Mouse (Mus musculus) retina, embryonic 14.5 days (tissue): ENCODE measurements around the gene Ldb2.

Experiments used
- DNase-seq: peaks from one replicate; pipeline ENCODE4 v3.0.0-alpha.2; 2015; ENCODE audit warnings: low spot score

The Ldb2 gene

DNA sequence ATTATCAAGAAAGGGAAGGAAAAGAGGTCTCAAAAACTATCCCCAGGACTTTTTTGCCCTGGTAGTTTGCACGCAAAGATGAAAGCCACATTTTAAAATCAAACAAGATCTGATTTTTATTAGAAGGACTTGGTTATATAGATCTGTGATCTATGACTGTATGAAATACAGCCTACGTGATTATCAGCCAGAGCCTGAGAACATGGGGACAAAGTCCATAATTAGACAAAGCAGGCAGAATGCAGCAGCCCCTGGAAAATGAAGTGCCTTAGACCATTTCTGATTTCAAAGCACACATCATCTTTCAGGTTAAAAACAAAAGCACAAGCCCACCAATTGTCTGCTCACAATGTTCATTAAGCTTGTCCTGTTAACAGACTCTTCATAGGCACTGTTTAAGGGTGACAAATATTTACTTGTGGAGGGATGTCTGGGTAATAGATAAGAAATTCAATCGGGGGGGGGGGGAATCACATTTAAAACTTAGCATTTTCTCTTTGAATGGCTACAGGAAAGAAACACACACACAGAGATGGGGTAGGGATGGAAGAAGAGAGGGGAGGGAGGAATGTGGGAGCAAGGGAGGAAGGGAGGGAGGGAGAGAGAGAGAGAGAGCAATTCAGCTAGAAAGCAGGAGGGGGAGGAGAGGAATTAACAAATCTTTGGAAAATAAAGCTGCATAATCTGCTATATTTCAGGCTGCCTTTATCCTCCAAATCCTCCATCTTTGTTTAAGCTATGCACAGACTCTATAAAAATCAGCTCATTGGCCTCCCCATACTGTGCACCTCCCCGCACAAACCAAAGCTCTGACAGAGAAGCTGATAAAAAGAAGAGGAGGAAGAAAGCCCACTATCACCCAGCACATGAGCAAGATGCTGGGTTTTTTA, 153.3 kb downstream of the Ldb2 start:
- DNase-seq = no peak

- no peak for DNase-seq
Measured at GRCm38 (mm10) chr5:44643079-44643478, 156.4 kb downstream of the Ldb2 start.

- DNase-seq = no peak
Measured at GRCm38 (mm10) chr5:44641060-44641459, 158.4 kb downstream of the Ldb2 start.

- no peak for DNase-seq
Measured at GRCm38 (mm10) chr5:44635546-44635945, 163.9 kb downstream of the Ldb2 start.

- peak; percentile 59 for DNase-seq
Measured at GRCm38 (mm10) chr5:44629034-44629625, 170.3 kb downstream of the Ldb2 start.

DNA sequence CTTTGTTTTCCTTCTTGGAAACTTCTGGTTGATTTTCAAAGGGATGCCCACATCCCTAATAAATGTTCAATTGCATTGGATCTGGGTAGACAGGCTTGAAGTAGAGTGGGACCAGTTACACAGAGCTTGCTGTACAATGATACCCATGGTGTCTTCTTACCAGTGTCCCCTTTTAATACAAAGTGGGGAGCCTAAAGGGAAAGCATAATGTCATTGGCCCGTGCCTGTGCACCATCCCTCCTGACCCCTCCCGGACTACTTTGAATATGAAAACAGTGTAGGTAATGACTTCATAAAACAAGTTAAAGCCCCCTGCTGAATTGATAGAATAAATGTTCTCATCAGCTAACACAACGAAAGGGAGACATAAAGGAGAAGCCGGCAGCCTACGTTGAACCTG, 172.0 kb downstream of the Ldb2 start:
- no peak for DNase-seq

DNA sequence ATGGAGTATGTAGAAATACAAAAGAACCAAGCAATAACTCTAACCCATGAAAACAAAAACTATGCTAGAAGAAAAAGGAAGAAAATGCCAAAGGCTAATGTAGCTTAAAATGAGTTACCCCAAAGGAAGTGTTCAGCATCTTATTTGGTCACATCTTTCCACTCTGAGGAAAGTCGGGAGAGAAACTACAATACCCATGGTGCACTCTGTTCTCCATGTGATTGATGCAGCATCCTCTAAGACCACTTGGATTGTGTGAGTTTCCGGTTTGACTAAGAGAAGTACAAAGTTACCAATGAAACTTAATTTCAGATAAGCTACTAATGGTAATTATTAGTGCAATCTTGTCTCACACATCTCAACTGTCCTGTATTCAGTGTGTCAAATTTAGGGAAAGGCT, 172.6 kb downstream of the Ldb2 start:
- DNase-seq = no peak

DNA sequence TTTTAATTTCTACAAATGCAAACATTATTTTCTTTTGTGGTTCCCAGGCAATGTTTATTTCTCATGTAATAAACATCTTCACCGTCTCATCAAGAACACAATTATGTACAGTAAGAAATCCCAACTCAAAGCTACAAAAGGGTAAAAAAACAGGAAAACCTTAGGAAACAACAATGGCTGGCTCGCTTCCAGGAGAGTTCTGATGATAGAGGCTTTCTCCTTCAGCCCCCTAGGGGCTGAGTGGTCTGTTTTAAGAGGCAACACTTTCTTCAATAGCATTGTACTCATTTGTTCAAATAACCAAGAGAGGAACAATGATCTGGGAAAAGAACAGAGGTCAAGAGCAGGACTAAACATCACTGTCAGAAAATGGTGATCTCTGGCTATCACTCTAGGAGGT, 173.4 kb downstream of the Ldb2 start:
- DNase-seq = no peak

GRCm38 (mm10) chr5:44615677-44616076, 183.8 kb downstream of the Ldb2 start:
- DNase-seq = no peak

- DNase-seq = no peak
Measured at GRCm38 (mm10) chr5:44608901-44609300, 190.6 kb downstream of the Ldb2 start.

DNA sequence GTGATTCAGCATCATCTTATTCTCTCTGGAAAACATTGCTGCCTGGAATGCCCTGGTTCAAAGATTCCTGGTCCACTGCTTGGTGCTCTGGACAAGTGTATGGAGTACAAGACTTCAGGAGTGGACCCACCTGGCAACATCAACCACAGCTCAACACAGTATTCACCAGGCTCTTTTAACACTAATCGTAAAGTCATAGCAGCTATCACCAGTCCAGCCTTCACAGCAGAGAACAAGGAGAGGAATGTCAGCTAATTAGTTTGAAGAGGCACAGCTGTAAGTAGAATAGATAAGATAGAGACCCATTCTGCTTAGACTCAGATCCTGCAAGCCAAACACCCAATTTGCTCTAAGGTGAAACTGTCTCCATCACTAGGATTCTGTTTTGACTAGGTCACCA, 198.1 kb downstream of the Ldb2 start:
- no peak for DNase-seq

GRCm38 (mm10) chr5:44593522-44594218, 205.8 kb downstream of the Ldb2 start:
- DNase-seq = no peak

DNA sequence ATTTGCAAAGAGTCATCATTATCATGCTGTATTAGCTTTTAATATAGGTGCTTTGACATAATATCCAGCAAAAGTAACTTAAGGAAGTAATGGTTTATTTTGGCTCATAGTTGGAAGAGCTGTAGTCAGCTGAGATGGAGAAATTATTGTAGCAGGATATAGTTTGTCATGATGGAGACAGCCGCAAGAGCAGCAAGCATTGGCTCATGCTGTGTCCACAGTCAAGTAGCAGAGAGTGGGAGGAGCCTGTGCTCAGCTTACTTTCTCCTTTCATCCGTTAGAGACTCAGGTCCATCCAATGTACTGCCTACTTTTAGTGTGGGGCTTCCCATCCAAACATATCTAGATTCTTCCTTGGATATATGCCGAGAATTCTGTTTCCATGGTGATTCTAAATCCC, 208.7 kb downstream of the Ldb2 start:
- DNase-seq = no peak

- no peak for DNase-seq
Measured at GRCm38 (mm10) chr5:44589318-44589717, 210.2 kb downstream of the Ldb2 start.

DNA sequence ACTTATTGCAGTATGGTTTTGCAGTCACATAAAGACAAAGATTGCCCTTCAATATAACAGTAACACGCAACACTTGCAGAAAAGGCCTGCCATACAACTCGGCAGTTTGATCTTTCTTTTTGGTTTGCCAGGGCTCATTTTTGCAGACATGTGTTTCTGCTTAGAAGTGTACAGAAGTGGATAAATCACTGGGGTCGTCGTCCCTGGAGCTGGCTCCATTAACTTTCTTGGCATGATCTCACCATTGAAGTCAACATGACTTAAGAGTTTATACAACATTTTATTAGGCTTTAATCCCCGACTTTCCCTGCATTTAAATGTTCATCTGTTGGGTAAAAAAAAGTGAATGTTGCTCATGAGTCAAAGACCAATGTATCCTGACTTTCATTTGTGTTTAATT, 212.9 kb downstream of the Ldb2 start:
- DNase-seq = no peak

- no peak for DNase-seq
Measured at GRCm38 (mm10) chr5:44579899-44580459, 219.5 kb downstream of the Ldb2 start.

- DNase-seq = no peak
Measured at GRCm38 (mm10) chr5:44576682-44577349, 222.7 kb downstream of the Ldb2 start.

- DNase-seq = no peak
Measured at GRCm38 (mm10) chr5:44574681-44575080, 224.8 kb downstream of the Ldb2 start.

GRCm38 (mm10) chr5:44553765-44554352, 245.6 kb downstream of the Ldb2 start:
- no peak for DNase-seq

DNA sequence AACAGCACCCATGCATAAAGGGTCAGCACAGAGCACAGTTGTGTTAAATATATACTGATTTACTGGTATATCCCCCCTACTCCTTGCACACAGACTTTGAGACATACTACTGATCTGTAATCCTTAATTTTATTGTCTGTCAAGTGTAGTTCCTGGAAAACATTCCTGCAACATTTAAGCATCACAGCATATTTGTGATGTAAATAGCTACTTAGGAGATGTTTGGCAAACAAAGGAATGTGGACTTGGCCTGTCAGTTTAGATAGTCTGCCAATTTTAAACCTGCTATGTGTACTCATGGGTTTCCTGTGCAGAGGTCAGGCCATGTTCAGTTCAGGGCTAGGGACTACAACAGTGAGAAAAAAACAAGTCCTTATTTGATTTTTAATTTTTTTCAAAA, 246.3 kb downstream of the Ldb2 start:
- no peak for DNase-seq

DNA sequence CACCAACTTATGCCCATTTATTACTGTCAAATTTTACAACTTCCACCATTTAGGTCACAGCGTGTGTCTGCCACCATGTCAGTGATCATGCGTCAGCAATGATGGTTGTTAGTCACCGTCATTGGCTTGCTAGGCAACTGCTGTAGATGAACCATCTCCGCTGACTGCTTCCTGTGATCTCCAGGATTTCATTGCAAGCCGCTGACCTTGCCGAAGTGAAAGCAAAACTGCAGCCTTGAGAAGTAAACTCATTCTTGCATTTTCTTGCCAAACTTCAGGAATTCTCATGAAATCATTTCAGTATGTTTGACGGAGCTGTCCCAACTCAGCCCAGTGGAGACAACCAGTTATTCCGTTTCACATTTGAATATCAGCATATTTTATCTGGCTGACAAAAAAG, 247.4 kb downstream of the Ldb2 start:
- DNase-seq = no peak

- no peak for DNase-seq
Measured at GRCm38 (mm10) chr5:44548468-44548867, 251.0 kb downstream of the Ldb2 start.
